Mouse (Mus musculus): ENCODE data around the gene Smcp. TPM values are rescaled to one million over a fixed set of nuclear protein-coding genes. Genes with fewer than 3 reads are reported as not detected.

The Smcp gene
- not detected in 2 replicates for total RNA-seq (2017)

GRCm38 (mm10) chr3:92588858-92589257 lies at the start of gene Smcp:
Gene Smcp (minus strand): TSS chr3:92588997.
- ATAC-seq (replicated peaks in 1 of 2; ENCODE audit: insufficient read depth in 1 of 2, low FRiP score in 2 of 2, low TSS enrichment in 1 of 2, low read depth in 1 of 2, poor library complexity in 2 of 2, severe bottlenecking in 2 of 2) = no peak

- ATAC-seq (replicated peaks in 1 of 2; ENCODE audit: insufficient read depth in 1 of 2, low FRiP score in 2 of 2, low TSS enrichment in 1 of 2, low read depth in 1 of 2, poor library complexity in 2 of 2, severe bottlenecking in 2 of 2) = no peak
Observed at GRCm38 (mm10) chr3:92638653-92638991, 49.8 kb upstream of the Smcp start.

DNA sequence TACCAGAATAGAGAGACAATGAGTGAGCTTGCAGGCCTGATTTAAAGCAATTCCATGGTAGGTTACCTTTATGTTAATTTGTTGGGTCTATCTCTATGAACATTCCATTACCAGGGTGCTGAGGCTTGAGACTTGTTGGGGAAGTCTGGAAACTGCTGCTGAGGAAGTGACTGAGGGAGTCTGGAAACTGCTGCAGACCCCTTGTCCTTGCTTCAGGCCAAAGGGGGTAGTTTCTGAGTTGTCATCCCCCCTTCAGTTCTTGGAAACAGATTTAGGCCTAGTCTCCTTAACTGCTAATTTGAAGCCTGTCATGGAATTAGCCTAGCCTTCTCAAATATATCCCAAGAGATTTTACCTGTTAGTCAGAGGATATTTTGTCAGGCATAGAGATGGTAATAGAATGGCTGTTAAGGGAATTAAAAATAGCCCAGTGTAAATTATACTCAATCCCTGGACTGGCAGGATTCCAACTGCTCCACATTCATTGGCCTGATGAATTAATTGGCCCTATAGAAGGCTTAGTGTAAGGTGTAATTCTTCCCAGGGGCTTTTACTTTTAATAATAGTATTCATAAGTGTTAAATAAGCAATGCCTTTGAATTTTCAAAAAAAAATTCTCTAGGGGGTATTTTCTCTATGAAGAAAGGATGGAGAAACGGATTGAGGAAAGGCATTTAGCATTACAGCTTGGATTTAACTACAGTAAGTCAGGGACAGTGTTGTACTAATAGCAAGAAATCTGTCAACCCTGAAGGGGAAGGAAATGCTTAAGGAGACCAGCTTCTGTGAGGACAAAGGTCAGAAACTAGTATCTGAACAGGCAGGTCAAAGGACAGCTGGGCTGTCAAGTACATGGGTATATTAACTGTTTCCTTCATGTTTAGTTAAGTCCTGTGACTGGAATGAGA lies 49.2 kb upstream of the Smcp start:
- ATAC-seq (replicated peaks in 1 of 2; ENCODE audit: insufficient read depth in 1 of 2, low FRiP score in 2 of 2, low TSS enrichment in 1 of 2, low read depth in 1 of 2, poor library complexity in 2 of 2, severe bottlenecking in 2 of 2) = no peak

DNA sequence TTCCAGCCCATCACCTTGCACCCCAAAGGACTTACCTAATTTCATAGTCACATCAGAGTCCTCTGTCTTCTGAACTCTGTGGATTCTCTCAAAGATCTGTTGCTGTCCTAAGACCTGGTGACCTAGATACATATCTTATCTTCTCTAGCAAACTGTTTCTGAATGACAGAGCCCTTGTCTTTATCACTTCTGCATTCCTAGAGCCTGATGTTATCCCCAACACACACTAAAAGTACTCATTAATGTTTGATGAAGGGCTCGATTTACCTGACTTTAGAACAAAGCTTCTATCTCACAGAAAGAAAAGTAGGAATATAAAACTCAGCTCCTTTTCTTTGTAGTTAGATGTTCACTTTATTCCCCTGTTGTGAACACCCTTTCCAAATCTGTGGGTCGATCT lies 32.8 kb upstream of the Smcp start, which contains the start of gene Lce6a:
Gene Lce6a (minus strand): TSS at position 101 of the 400 bp plus-strand sequence.
- no peak for ATAC-seq (replicated peaks in 1 of 2; ENCODE audit: insufficient read depth in 1 of 2, low FRiP score in 2 of 2, low TSS enrichment in 1 of 2, low read depth in 1 of 2, poor library complexity in 2 of 2, severe bottlenecking in 2 of 2)

GRCm38 (mm10) chr3:92609804-92610203 lies 21.0 kb upstream of the Smcp start:
- ATAC-seq (replicated peaks in 1 of 2; ENCODE audit: insufficient read depth in 1 of 2, low FRiP score in 2 of 2, low TSS enrichment in 1 of 2, low read depth in 1 of 2, poor library complexity in 2 of 2, severe bottlenecking in 2 of 2) = no peak

DNA sequence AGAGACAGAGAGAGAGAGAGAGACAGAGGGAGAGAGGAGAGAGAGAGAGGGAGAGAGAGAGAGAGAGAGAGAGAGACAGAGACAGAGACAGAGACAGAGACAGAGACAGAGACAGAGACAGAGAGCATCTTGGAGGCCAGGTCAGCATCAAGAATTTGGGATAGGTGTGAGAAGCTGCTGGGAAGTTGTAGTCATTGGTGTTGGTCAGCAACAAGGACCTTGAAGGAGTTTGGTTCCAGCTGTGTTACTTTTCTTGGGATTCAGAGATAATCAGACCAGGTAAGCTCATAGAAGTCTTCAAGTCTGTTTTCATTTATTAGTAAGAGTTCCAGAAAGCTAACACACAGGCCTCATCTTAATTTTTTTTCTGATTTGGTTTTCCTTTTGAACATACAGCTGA lies 18.6 kb upstream of the Smcp start, which contains the start of gene 2210017I01Rik:
Gene 2210017I01Rik (minus strand): TSS at position 101 of the 400 bp plus-strand sequence.
- ATAC-seq (replicated peaks in 1 of 2; ENCODE audit: insufficient read depth in 1 of 2, low FRiP score in 2 of 2, low TSS enrichment in 1 of 2, low read depth in 1 of 2, poor library complexity in 2 of 2, severe bottlenecking in 2 of 2) = no peak

DNA sequence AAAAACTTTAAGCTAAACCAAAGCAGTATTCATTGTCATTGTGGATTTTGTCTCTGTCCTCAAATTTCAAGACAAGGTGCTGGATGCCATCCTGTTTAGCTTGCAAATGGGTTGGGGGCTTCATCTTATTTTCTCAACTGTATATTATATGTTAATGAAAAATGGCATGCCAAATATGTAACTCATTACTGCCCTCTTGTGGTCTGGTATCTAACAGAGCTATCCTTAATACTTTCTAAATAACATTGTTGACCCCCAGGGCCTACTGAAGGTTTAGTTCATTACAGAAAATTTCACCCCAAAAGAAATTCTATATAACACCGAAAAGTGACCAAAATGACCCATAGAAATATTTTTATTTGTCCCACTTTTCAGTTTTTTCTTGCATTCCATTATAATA lies 13.4 kb upstream of the Smcp start:
- 0 out of 4 replicates have a peak, but pooled peaks of 1 of the 2 experiments have one; percentile 22 for ATAC-seq (replicated peaks in 1 of 2; ENCODE audit: insufficient read depth in 1 of 2, low FRiP score in 2 of 2, low TSS enrichment in 1 of 2, low read depth in 1 of 2, poor library complexity in 2 of 2, severe bottlenecking in 2 of 2)

GRCm38 (mm10) chr3:92600456-92600855 lies 11.7 kb upstream of the Smcp start:
- ATAC-seq (replicated peaks in 1 of 2; ENCODE audit: insufficient read depth in 1 of 2, low FRiP score in 2 of 2, low TSS enrichment in 1 of 2, low read depth in 1 of 2, poor library complexity in 2 of 2, severe bottlenecking in 2 of 2) = no peak

DNA sequence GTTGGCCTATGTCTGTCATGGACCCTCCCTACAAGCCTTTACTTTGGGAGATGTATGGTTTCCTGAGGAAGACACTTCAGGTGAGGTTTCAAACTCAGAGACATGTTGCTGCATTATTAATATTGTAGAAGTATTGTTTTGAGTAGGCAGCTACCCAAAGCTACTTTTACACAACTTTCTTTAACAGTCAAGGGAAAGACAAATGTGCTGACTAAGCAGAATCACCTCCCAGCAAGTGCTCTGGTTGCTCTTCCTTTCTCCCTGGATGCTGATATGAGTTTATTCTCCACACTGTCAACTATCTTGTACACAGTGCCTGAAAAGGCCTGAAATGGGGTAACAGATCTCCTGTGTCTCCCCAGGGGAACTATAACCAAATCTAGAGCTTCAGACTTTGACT lies 11.2 kb upstream of the Smcp start:
- ATAC-seq (replicated peaks in 1 of 2; ENCODE audit: insufficient read depth in 1 of 2, low FRiP score in 2 of 2, low TSS enrichment in 1 of 2, low read depth in 1 of 2, poor library complexity in 2 of 2, severe bottlenecking in 2 of 2) = no peak

DNA sequence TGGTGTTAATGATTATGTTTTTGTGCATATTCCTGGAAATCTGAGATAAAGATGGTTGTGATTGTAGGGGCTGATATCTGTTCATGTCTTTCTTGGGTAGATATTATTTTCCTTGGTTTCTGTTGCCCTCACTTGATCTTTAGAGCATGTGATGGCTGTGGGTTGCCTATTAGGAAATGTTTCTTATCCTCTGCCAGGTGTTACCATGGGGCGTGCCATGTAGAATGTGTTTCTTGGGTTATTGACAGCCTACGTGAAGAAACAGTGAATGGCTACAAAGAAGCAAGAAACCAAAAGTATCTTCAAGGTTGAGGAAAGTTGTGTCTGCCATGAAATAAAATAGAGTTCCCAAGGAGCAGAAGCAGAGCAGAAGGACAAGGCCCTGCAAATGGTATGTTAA lies 9.6 kb upstream of the Smcp start:
- ATAC-seq (replicated peaks in 1 of 2; ENCODE audit: insufficient read depth in 1 of 2, low FRiP score in 2 of 2, low TSS enrichment in 1 of 2, low read depth in 1 of 2, poor library complexity in 2 of 2, severe bottlenecking in 2 of 2) = no peak

GRCm38 (mm10) chr3:92587190-92587589 lies 1.6 kb downstream of the Smcp start:
- ATAC-seq (replicated peaks in 1 of 2; ENCODE audit: insufficient read depth in 1 of 2, low FRiP score in 2 of 2, low TSS enrichment in 1 of 2, low read depth in 1 of 2, poor library complexity in 2 of 2, severe bottlenecking in 2 of 2) = no peak

DNA sequence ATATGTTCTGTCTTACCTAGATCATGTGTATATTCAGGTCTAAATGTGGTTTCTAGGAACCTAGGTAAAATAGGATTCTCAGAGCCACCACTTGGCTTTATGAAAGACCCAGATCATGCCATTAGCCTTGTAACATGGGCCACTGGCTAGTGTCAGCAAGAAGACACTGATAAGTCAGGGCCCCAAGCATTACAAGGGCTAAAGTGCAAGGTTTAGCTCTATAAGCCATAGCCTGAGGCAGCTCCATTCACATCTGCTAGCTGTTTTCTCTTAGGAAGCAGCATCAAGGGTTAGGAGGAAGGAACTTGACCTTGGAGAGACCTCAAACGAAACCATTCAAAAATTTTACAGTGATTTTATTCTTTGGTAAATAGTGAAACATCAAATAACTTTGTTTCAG lies 3.7 kb downstream of the Smcp start:
- ATAC-seq (replicated peaks in 1 of 2; ENCODE audit: insufficient read depth in 1 of 2, low FRiP score in 2 of 2, low TSS enrichment in 1 of 2, low read depth in 1 of 2, poor library complexity in 2 of 2, severe bottlenecking in 2 of 2) = no peak

DNA sequence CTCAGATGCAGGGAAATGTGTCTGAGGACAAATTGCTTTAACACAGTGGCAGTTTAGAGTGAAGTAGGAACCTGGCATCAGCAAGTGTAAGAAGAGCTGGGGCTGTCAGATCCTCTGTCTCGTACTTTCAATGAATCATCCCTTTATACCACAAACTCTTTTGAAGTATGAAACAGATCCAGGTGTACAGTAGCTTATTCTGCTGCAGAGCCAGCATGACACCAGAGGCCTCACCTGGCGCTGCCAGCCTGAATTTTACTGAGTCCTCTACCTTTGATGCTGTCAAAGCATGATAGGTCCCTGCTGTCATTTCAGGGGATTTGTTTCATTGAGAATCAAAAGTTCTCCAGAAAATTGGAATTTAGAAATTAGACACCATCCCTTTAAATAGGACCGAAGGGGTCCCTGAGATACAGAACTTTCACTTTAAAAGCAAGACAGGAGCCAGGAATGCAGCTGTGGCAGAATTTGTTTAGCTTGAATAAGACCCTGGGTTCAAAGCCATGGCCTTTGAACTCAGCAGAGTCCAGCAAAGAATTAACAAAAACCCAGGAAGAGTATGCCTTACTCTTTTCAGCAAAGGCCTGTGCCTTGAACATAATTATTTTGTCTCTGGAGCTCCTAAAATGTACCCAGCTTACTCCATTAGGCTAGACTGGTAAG lies 5.5 kb downstream of the Smcp start:
- ATAC-seq (replicated peaks in 1 of 2; ENCODE audit: insufficient read depth in 1 of 2, low FRiP score in 2 of 2, low TSS enrichment in 1 of 2, low read depth in 1 of 2, poor library complexity in 2 of 2, severe bottlenecking in 2 of 2) = no peak

DNA sequence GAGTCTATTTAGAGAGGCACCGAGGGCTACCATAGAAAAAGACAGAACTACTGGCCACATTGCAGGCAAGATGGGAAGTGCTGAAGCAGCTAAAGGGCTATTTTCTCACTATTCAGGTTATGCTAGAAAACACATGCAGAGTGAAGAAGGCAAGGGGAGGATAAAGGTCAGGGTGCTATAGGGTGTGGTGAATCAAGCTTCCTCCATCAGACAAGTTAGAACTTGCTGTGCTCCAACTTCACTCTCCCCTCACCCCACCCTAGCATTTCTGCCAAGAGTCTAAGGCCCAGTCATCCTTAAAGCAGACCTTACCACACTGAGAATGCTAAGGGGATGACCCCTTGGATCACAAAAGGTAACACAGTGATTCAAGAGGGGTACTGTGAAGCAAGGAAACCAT lies 9.3 kb downstream of the Smcp start:
- ATAC-seq (replicated peaks in 1 of 2; ENCODE audit: insufficient read depth in 1 of 2, low FRiP score in 2 of 2, low TSS enrichment in 1 of 2, low read depth in 1 of 2, poor library complexity in 2 of 2, severe bottlenecking in 2 of 2) = no peak

DNA sequence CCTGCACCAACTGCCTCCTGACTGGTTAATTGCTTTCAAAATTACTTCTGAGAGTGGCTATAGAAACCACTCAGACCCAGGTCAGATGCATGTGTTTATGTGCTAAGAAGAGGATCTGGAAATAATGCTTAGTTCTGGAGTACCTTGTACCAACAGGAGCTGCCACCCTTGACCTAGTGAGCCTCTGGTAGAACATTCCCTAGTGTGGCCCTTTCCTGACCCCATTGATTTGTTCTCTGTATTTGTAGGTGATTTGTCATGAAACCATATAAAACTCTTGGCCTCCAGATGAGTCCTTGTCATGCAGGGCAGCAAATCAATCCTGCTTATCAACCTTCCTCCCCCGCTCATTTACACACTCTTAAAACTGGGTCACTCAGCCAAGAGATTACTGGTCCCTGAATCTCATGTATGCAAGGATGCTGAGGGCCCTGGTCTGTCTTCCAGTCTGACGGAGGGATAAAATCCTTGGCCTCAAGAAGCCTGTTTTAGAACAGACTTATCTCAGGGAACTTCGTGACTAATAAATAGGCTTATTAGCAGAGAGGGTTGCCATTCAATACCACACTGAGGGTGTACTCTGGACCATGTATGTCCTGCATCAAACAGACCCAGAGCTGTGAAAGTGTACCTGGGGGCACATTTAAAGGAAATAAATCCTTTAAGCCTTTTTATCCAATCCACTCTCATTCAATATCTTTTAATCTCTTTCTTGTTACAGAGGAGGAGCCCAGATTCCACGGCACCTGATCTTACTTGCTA lies 10.0 kb downstream of the Smcp start:
- no peak for ATAC-seq (replicated peaks in 1 of 2; ENCODE audit: insufficient read depth in 1 of 2, low FRiP score in 2 of 2, low TSS enrichment in 1 of 2, low read depth in 1 of 2, poor library complexity in 2 of 2, severe bottlenecking in 2 of 2)

- no peak for ATAC-seq (replicated peaks in 1 of 2; ENCODE audit: insufficient read depth in 1 of 2, low FRiP score in 2 of 2, low TSS enrichment in 1 of 2, low read depth in 1 of 2, poor library complexity in 2 of 2, severe bottlenecking in 2 of 2)
Observed at GRCm38 (mm10) chr3:92573449-92574041, 15.3 kb downstream of the Smcp start, which contains the start of gene Ivl. Gene Ivl (minus strand): TSS chr3:92573735.

- ATAC-seq (replicated peaks in 1 of 2; ENCODE audit: insufficient read depth in 1 of 2, low FRiP score in 2 of 2, low TSS enrichment in 1 of 2, low read depth in 1 of 2, poor library complexity in 2 of 2, severe bottlenecking in 2 of 2) = no peak
Observed at GRCm38 (mm10) chr3:92572514-92573155, 16.2 kb downstream of the Smcp start.

Data from hematopoietic stem cell, adult 5-6 weeks (primary cell).